Mouse (Mus musculus) bone marrow, adult 2 months (tissue): ENCODE data around the gene Cipc.

Experiments
- CTCF ChIP-seq: fragments of 200-500 bp; IDR thresholded peaks from 2 replicates; pipeline ENCODE4 v1.5.1; 2011; ENCODE audit warnings: low read length, control low read depth; ENCODE audit not compliant: control insufficient read depth, insufficient read depth
- POLR2A ChIP-seq: fragments of 200-500 bp; IDR thresholded peaks from 2 replicates; pipeline ENCODE4 v1.6.1; 2011; ENCODE audit warnings: low read depth, mild to moderate bottlenecking, control low read depth, low read length, borderline replicate concordance; ENCODE audit not compliant: control insufficient read depth

DNA sequence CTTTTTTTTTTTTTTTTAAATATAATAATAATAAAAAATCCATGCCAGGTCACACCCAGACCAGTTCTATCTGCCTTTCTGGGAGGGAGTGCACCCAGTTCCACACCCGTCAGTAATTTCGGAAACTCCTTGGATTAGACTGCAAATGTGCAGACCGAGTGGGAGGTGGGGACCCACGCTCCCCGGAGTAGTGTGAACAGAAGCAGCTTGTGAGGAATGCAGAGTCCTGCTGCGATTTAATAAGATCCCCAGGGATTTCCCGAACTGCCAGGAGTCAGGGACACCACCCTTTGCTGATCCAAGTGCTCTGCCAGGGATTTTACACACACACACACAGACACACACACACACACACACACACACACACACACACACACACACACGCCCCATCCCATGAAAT is 26.9 kb downstream of the Cipc start:
- no peak for TF ChIP-seq CTCF
- no peak for TF ChIP-seq POLR2A
